Mouse (Mus musculus) kidney, adult 11 months (tissue): ENCODE results near the gene Sp8.

Experiments used
- DNase-seq: peaks from one replicate; pipeline ENCODE4 v3.0.0; 2022

Gene Sp8

GRCm38 (mm10) chr12:118849203-118849861 is 3.2 kb downstream of the Sp8 start:
- DNase-seq: no peak

GRCm38 (mm10) chr12:118849996-118850395 is 3.9 kb downstream of the Sp8 start:
- no peak for DNase-seq

GRCm38 (mm10) chr12:118850851-118851410 is 4.8 kb downstream of the Sp8 start:
- no peak for DNase-seq

- no peak for DNase-seq
Measured at GRCm38 (mm10) chr12:118853331-118853730, 7.2 kb downstream of the Sp8 start.

- no peak for DNase-seq
Measured at GRCm38 (mm10) chr12:118854401-118854800, 8.3 kb downstream of the Sp8 start.

GRCm38 (mm10) chr12:118854831-118855453 is 8.8 kb downstream of the Sp8 start:
- DNase-seq: peak; percentile 40

- DNase-seq: no peak
Measured at GRCm38 (mm10) chr12:118856151-118856550, 10.0 kb downstream of the Sp8 start.

- no peak for DNase-seq
Measured at GRCm38 (mm10) chr12:118872673-118873072, 26.5 kb downstream of the Sp8 start.

GRCm38 (mm10) chr12:118882790-118883189 is 36.7 kb downstream of the Sp8 start:
- DNase-seq: no peak

- DNase-seq: no peak
Measured at GRCm38 (mm10) chr12:118887964-118888363, 41.8 kb downstream of the Sp8 start.
